Mouse (Mus musculus): ENCODE results near the gene Phyhd1.

Phyhd1 gene

DNA sequence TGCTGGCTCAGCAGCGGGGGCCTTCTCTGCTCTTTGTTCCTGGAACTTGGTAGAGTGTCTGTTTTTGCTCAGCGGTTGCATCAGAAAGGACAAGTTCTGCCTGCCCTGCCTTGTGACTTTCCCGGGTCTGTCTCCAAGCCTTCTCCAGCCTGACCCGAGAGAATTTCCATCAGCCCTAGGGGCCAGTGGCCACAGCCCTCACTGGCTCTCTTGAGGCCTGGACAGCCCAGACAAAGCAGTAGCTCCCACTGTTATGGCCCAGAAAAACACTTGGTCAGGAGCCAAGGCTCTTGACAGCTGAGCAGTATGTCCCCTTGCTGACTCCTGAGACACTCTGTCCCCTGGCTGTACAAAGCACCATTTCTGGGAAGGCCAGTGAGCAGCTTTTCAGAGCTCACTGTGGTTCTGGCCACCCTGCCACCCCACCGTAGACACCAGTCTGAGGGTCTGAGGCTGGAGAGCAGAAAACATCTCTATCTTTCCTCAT lies at the start of gene Phyhd1:
Gene Phyhd1, plus strand, starts transcription at position 437 of the 487 bp plus-strand sequence.
- no peak for DNase-seq (ENCODE audit: low read depth)

GRCm38 (mm10) chr2:30216293-30216692 lies 49.7 kb upstream of the Phyhd1 start:
- DNase-seq (ENCODE audit: low read depth) = no peak

GRCm38 (mm10) chr2:30235593-30235992 lies 30.4 kb upstream of the Phyhd1 start:
- peak; percentile 60 for DNase-seq (ENCODE audit: low read depth)

GRCm38 (mm10) chr2:30236426-30237198 lies 29.4 kb upstream of the Phyhd1 start:
- no peak for DNase-seq (ENCODE audit: low read depth)

GRCm38 (mm10) chr2:30237199-30237880 lies 28.7 kb upstream of the Phyhd1 start, which contains the start of gene Lrrc8a:
Gene Lrrc8a (plus strand): TSS chr2:30237715.
- peak; percentile 99 for DNase-seq (ENCODE audit: low read depth)

- no peak for DNase-seq (ENCODE audit: low read depth)
Measured at GRCm38 (mm10) chr2:30237881-30238280, 28.1 kb upstream of the Phyhd1 start.

DNA sequence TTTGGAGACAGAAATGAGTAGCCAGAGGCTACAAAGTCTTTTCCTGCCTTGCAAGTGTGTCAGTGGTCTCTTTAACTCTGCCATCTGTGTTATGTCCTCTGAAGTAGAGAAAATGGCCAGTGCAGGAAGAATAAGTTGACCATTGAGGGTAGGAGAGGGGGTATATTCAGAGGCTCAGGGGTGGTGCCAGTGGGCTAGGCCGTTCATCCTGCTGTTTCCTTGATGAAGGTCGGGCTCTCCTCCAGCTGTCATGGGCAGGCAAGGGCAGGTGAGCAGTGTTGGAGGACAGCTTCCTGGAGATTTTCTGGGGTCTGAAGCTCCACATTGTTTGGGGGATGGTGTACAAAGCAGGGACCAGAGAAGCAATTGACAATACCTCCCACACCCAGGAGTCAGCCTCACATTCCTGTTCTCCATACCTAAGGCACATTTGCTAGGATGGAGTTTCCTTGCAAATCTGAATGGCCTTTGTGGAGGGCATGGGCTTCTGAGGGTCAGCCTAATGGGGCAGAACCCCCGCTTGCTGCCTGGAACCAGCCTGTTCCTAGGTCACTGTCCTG lies 27.0 kb upstream of the Phyhd1 start:
- no peak for DNase-seq (ENCODE audit: low read depth)

DNA sequence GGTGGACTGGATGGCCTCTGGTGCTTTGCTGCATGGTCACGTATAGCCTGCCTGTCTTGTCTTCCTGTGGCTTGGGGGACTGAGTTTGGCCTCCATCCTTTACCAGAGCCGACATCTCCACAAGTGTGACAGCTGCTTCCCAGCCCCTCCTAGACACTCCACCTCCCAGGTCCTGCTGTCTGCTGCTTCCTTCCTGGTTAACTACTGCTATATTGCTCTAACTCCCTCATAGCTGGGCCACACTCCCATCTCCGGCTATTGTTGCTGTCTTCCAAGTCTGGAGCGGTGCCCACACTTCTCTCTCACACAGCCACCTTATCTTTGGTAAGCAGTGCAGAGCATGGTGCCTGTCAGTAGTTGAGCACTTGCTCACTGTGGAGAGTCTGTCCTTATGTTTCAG lies 26.2 kb upstream of the Phyhd1 start:
- DNase-seq (ENCODE audit: low read depth) = no peak

- DNase-seq (ENCODE audit: low read depth) = no peak
Measured at GRCm38 (mm10) chr2:30240267-30240666, 25.7 kb upstream of the Phyhd1 start, which contains the start of gene Gm28035. Gene Gm28035 (plus strand): TSS chr2:30240567.

DNA sequence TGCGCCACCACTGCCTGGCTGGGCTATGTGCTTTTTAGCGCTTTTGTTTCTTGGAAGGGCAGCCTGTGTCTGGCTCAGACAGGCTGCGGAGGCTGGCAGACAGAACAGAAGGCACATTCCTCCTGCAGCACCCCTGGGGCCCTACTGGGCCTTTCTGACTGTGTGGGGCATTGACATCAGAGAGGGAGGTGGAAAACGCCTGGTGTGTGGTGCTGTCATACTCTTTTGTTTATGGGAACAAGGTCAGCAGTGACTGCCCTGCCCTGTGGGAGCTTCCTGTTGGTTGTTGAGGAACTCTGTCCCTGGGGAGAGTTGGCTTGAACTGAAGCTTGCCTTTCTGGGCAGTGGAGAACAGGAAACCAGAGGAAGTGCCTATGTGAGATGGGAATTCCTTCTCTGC lies 23.5 kb upstream of the Phyhd1 start:
- DNase-seq (ENCODE audit: low read depth) = no peak

- DNase-seq (ENCODE audit: low read depth) = no peak
Measured at GRCm38 (mm10) chr2:30243391-30243790, 22.6 kb upstream of the Phyhd1 start.

DNA sequence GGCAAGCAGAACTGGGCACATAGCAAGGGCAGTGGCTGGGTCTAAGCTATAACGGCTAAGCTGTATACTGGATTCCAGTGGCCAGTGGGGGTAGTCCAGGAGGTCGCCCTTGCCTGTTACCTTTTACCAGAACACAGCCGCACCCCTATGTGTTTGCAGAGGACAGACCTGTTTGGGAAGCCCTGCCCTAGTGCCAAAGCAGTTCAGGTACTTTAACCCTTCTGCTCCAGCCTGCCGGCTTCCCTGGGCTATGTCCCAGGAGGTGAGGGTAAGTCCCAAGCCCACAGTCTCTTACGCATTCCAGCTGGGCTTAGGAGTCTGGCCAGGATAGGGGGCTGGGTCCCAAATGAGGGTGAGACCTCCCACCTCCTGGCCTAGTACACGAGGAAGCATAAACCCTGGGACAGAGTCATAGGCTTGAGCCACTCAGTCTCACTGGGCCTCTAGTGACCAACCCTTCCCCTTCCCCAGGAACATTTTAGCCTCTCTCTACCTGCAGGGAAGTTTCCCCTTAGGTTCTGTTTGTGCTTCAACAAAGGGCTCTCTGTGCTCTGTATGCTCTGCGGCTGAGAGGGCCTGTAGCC lies 21.3 kb upstream of the Phyhd1 start:
- DNase-seq (ENCODE audit: low read depth) = no peak

GRCm38 (mm10) chr2:30247036-30247435 lies 19.0 kb upstream of the Phyhd1 start:
- no peak for DNase-seq (ENCODE audit: low read depth)

DNA sequence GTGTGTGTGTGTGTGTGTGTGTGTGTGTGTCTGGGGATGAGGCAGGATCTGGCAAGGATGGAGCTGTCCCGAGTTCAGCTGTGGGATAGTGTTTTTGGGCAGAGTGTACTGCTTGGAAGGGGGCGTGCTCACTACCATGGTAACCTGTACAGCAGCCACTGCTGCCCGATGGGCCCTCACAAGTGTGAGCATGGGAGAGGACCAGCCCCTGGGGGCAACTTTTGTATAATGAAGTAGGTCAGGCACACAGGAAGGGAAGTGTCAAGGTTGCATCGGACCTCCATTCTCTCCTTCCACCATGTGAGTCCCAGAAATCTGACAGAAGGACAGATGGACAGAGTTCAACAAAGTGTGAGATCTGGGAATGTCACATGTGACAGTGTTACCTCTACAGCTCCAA lies 18.3 kb upstream of the Phyhd1 start:
- DNase-seq (ENCODE audit: low read depth) = no peak

- DNase-seq (ENCODE audit: low read depth) = no peak
Measured at GRCm38 (mm10) chr2:30249182-30249581, 16.8 kb upstream of the Phyhd1 start.

DNA sequence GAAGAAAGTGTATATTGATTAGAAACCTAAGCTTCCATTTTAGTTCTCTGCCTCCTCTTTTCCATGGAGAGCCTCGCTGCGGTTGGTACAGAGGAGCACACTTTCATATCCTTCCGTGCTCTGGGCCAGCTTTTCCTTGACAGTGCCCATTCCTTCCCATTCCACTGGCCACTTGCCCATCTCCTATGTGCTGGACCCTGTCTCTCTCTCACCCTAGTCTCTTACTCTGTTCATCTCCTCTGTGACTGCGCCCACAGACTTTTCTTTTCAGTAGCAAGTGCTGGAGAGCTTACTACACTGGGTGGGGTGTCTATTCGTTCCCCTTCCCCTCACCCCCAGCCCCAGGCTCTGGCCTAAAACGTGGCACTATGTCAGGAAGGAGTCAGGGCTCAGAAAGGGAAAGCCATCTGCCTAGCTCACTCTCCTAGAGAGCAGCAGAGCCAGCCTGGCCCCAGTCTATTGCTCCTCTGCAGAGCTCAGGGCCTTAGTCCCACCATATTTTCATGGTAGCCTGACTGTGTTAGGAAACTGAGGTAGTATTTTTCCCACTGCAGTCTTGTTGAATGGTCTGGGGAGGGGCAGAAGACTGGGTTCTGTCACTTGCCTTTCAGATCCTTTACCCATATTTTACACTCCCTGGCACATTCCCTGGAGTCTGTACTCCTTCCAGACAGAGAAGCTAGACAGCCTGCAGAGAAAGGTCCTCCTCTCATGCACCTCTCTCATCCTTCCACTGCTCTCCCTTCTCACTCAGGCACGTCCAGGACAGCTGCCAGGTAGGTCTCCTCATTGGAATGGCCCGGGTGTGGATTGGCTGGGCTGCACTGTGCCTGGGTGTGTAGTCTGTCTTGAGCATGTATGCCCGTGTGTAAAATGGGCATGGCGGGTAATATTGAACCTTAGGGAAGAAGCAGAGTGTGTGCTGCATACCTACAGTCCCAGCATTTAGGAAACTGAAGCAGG lies 15.6 kb upstream of the Phyhd1 start:
- DNase-seq (ENCODE audit: low read depth) = no peak

GRCm38 (mm10) chr2:30251417-30252104 lies 14.4 kb upstream of the Phyhd1 start:
- peak; percentile 94 for DNase-seq (ENCODE audit: low read depth)

DNA sequence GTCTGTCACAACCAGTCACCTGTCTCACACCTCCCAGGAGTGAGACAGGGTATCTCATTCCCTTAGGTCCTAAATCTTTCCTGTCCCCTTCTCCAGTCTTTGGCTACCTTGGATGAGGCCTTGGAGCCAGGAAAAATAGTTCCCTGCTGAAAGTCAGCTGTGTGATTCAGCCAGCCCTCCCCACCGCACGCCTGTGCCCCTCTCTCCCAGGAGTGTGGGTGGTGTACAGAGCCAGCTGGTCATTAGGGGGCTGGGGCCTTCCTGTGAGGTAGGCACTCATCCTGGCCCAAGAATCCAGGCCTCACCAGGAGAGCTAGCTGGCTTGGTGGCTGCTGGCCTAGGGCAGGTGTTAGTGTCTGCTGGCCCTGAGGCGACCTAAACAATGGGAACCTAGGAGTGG lies 13.5 kb upstream of the Phyhd1 start:
- DNase-seq (ENCODE audit: low read depth) = no peak

DNA sequence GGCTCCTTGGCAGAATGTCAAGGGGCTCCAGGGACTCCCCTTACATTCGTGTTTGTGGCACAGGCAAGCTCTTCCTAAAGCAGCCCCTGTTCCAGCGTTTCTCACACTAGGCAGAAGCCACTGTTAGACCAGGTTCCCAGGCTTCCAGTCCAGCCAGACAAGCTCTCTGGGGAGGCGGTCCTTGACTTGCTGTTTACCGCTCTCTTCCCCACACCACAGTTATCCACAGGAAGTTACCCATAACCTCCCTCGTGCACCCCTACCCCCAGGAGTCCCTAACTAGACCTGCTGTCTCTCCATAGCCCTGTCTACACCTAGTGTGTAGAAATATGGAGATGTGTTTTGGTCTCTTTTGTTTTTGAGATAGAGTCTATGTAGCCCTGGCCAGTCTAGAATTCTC lies 12.2 kb upstream of the Phyhd1 start:
- DNase-seq (ENCODE audit: low read depth) = peak; percentile 66

- no peak for DNase-seq (ENCODE audit: low read depth)
Measured at GRCm38 (mm10) chr2:30255631-30256395, 10.2 kb upstream of the Phyhd1 start.
